Mouse (Mus musculus): ENCODE data around the gene Fancd2os.

The Fancd2os gene

DNA sequence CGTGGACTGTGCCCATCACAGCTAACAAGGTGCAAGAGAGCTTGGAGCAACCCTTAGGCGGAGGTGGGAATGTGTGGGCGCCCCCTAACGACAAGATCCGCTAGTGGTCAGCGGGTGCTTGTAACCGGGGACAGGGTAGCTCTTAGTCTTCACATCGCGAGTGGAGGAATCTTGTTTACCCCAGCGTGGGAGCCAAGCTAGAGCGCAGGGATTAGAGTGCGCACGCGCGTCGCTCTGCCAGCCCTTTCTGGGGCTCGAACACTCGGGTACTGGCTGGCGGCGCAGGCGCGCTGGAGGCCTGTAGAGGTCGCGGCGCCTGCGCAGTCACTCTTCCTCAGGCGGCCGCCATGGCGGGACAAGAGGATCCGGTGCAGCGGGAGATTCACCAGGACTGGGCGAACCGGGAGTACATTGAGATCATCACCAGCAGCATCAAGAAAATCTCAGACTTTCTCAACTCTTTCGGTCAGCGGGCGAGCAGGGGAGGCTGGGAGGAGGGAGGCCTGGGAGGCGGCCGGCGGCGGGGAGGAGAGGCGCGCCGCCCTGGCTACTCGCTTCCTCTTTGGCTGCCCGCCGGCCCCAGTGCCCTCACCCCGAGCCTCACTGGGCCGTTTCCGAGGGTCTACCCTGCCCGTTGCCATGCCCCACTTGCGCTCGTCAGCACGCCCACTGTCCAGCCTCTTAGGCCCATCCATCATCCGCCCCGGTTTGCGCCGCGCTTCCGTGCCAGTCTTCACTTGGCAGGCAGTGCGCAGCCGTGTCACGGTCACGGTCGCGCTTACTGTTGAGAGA lies 4.1 kb upstream of the Fancd2os start, which contains the start of gene Brk1:
Brk1 (plus strand) TSS at position 341 of the 792 bp plus-strand sequence.
- DNase-seq = peak; percentile 88

DNA sequence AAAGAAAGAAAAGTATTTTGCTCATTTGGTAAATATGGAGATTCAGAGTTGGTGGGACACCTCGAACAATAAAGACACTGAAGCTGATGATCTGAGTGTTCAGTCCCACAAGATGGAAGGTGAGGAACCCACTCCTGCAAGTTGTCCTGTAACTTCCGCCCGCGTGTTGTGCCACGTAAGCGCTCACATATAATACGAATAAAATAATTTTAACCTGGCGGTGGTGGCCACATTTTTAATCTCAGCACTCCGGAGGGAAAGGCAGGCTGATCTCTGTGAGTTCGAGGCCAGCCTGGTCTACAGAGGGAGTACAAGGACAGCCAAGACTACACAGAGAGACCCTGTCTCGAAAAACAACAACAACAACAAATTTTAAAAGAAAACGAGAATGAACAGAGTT lies 3.5 kb upstream of the Fancd2os start:
- no peak for DNase-seq

- no peak for DNase-seq
Measured at GRCm38 (mm10) chr6:113602821-113603220, 2.3 kb upstream of the Fancd2os start.

DNA sequence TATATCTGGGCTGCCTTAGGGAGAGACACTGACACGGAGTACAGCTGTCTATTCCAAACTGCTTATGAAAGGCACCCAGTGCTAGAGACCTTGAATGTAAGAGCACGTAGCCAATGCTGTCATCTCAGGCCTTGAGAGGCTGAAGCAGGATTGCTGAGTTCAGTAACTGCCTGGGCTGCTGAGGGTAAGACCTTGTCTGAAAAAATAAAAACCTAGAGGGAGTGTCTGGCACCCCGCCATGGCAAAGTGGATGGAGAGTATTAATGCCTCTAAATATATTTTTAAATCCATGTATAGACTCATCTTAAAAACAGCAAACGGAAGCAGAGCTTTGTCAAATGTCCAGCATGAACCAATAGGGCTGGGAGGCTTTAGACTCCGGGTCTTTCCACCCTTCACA lies 682 bp downstream of the Fancd2os start:
- DNase-seq = no peak

GRCm38 (mm10) chr6:113597945-113598344 lies 2.6 kb downstream of the Fancd2os start:
- no peak for DNase-seq

GRCm38 (mm10) chr6:113592637-113593036 lies 7.9 kb downstream of the Fancd2os start:
- DNase-seq = no peak

GRCm38 (mm10) chr6:113586466-113587183 lies 13.9 kb downstream of the Fancd2os start:
- DNase-seq = peak; percentile 57

GRCm38 (mm10) chr6:113585065-113585464 lies 15.4 kb downstream of the Fancd2os start:
- no peak for DNase-seq

- DNase-seq = no peak
Measured at GRCm38 (mm10) chr6:113583023-113583422, 17.5 kb downstream of the Fancd2os start.

- DNase-seq = no peak
Measured at GRCm38 (mm10) chr6:113579306-113579705, 21.2 kb downstream of the Fancd2os start.

GRCm38 (mm10) chr6:113576044-113576443 lies 24.5 kb downstream of the Fancd2os start:
- no peak for DNase-seq

GRCm38 (mm10) chr6:113564557-113564956 lies 36.0 kb downstream of the Fancd2os start:
- DNase-seq = peak; percentile 34

- no peak for DNase-seq
Measured at GRCm38 (mm10) chr6:113559736-113560135, 40.8 kb downstream of the Fancd2os start.

Measured in lung, postnatal 10 days (tissue).